Mouse (Mus musculus) spleen, adult 2 months (tissue): Measurements from ENCODE around the gene Ube3c. TPM values are rescaled to one million over a fixed set of nuclear protein-coding genes. Genes with fewer than 3 reads are reported as not detected.
"Not testable (repeated sequence)": the region's sequence is repeated elsewhere in the genome, so short reads cannot be mapped to it uniquely, and the experiment has no call there.

Experiments
- DNase-seq, 2 experiments: peaks; one replicate each; pipeline versions ENCODE4 v3.0.0 to v3.0.0-alpha.2; 2012 to 2021; ENCODE audit warnings: low spot score in 2 of 2, low read depth in 1 of 2
- H3K27ac ChIP-seq: fragments of 200-500 bp; 2 replicates; pipeline ENCODE4 v1.5.1; 2012; ENCODE audit warnings: low read length, inconsistent platforms; ENCODE audit not compliant: insufficient read depth
- H3K27me3 ChIP-seq: fragments of 200-500 bp; 2 replicates; pipeline ENCODE4 v1.6.1; 2012; ENCODE audit warnings: mild to moderate bottlenecking, moderate library complexity, low read length, inconsistent platforms; ENCODE audit not compliant: control insufficient read depth, insufficient read depth
- H3K36me3 ChIP-seq: fragments of 200-500 bp; 2 replicates; pipeline ENCODE4 v1.6.1; 2012; ENCODE audit warnings: mild to moderate bottlenecking, low read length, inconsistent platforms; ENCODE audit not compliant: control insufficient read depth, insufficient read depth
- H3K4me1 ChIP-seq: fragments of 200-500 bp; 2 replicates; pipeline ENCODE4 v1.6.1; 2011; ENCODE audit warnings: inconsistent platforms; ENCODE audit not compliant: control insufficient read depth, insufficient read depth, insufficient read length
- H3K4me3 ChIP-seq: fragments of 200-500 bp; 2 replicates; pipeline ENCODE4 v1.5.1; 2011; ENCODE audit warnings: mild to moderate bottlenecking, inconsistent platforms; ENCODE audit not compliant: insufficient read depth, insufficient read length; ENCODE audit errors: extremely low read depth
- CTCF ChIP-seq: fragments of 200-500 bp; IDR thresholded peaks from 2 replicates; pipeline ENCODE4 v1.5.1; 2011; ENCODE audit warnings: mild to moderate bottlenecking, inconsistent platforms; ENCODE audit not compliant: insufficient read depth, insufficient read length, insufficient replicate concordance; ENCODE audit errors: extremely low read depth
- POLR2A ChIP-seq: fragments of 200-500 bp; IDR thresholded peaks from 2 replicates; pipeline ENCODE4 v1.6.1; 2011; ENCODE audit warnings: low read depth, low read length, inconsistent platforms
- WGBS: fragments of 180-500 bp; shearing (Covaris S2); methylation state at CpG from one replicate; pipeline ENCODE4 v1.1.7; 2018; 5-methylcytosine and 5-hydroxymethylcytosine counted together
- polyA plus RNA-seq: library from polyadenylated mRNA; depleted of rRNA; stranded (reverse); fragments of >200 nt; gene quantifications from 2 replicates; pipeline ENCODE4 v1.2.3, GENCODE M21; 2012

Ube3c gene
- polyA plus RNA-seq, 1 experiment = 5.8 TPM

GRCm38 (mm10) chr5:29636298-29636697, 67.3 kb downstream of the Ube3c start:
- Histone ChIP-seq H3K36me3 (peaks cover 22% of the 10 kb centered on the region), H3K4me3 (no peak overlapping the region), H3K4me1 (no peaks in the 10 kb centered on the region), H3K27ac (no peak overlapping the region), H3K27me3 (no peaks in the 10 kb centered on the region)
- TF ChIP-seq CTCF (no peak), POLR2A (no peak)
- DNase-seq = no peak

DNA sequence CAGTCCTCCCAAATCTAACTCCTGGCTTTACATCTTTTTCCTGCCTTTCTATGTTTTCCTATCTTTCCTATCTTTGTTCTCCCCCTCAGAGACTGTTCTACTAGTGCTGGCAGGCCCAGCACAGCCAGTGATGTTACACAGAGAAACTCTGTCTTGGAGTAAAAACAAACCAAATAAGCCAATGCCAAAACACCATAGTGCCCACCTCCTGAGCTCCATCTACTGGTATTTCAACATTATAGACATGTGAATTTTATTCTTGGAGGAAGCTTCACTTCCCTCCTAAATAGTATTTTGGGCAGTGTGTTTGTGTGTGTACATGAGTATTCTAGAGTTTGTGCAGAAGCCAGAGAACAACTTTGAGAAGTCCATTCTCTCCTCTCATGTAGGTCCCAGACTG, 67.8 kb downstream of the Ube3c start:
- TF ChIP-seq POLR2A (no peak), CTCF (no peak)
- H3K36me3 ChIP-seq = peaks cover 19% of the 10 kb centered on the region
- H3K4me1 ChIP-seq = no peaks in the 10 kb centered on the region
- DNase-seq = no peak
- no peak overlapping the region for H3K27ac ChIP-seq
- H3K27me3 ChIP-seq = no peaks in the 10 kb centered on the region
- no peak overlapping the region for H3K4me3 ChIP-seq

DNA sequence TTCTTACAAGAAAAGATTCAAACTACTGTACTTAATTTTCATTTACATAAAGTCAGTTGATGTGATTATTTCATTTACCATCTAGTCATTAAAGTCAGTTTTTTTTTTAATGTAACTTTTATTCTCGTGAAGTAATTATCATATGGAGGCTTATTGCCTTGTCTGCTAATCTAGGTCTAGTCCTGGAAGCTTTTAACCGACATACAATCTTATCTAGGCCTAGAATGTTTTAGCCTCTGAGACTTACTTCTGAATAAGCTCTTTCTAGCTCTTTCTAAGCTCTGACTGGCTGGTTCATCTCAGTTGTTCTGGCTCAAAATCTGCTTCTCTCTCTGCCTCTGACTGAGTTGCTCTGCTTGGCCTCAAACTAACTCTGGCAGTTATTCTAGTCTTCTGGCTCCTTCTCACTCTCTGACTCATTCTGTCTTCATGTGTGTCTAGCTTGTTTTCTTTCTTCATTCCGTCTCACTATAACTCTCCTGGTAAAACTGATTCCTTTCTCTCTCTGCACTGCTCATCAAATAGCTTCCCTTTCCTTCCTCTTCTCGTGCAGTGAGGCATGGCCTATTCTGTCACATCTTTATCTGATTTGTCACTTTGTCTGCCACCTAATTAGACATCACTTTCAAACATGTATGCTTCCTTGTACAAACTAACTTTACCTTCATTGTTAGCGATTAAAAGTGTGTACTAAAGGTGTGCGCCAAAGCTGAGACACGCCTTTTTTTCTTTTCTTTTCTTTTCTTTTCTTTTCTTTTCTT, 72.3 kb downstream of the Ube3c start:
- H3K36me3 ChIP-seq = peaks cover 9% of the 10 kb centered on the region
- TF ChIP-seq CTCF = no peak
- no peak for TF ChIP-seq POLR2A
- 81% methylated on average over 7 of the region's 7 CpGs for WGBS

DNA sequence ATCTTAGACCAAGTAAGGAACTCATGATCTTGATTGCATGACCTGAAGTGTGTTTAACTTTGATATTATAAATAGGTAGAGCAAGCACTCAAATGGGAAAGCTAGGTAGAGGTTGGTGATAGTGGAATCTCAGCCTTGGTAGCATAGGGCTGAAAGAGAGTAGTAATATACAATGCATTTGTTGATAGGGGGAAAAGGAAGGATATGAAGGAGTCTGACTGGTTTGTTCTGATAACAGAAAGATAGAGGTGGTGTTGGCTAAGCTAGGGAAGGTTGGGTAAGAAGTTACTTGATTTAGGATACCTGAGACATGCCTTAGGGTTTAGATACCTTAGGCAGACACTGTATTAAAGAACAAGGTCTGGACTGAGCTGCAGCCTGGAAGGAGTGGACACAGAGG, 82.7 kb downstream of the Ube3c start:
- no peak for DNase-seq
- H3K4me1 ChIP-seq = no peaks in the 10 kb centered on the region
- H3K27ac ChIP-seq = no peak overlapping the region
- peaks cover 11% of the 10 kb centered on the region for H3K36me3 ChIP-seq
- H3K27me3 ChIP-seq = no peaks in the 10 kb centered on the region
- no peak overlapping the region for H3K4me3 ChIP-seq
- TF ChIP-seq CTCF (no peak), POLR2A (no peak)

More for the DNA sequence above, 72.3 kb downstream of the Ube3c start:
- no peaks in the 10 kb centered on the region for H3K27me3 ChIP-seq
- no peak for DNase-seq
- no peak overlapping the region for H3K4me3 ChIP-seq
- H3K4me1 ChIP-seq = no peaks in the 10 kb centered on the region
- H3K27ac ChIP-seq = no peak overlapping the region

GRCm38 (mm10) chr5:29657590-29658339, 88.7 kb downstream of the Ube3c start:
- DNase-seq = no peak
- no peak for TF ChIP-seq POLR2A
- TF ChIP-seq CTCF = no peak
- H3K4me3 ChIP-seq = no peak overlapping the region
- H3K27me3 ChIP-seq = no peaks in the 10 kb centered on the region
- WGBS = 90% methylated on average over 3 of the region's 3 CpGs
- H3K4me1 ChIP-seq = no peaks in the 10 kb centered on the region
- no peak overlapping the region for H3K27ac ChIP-seq
- H3K36me3 ChIP-seq = peaks cover 16% of the 10 kb centered on the region

- not testable (repeated sequence) for H3K4me1 ChIP-seq, H3K4me3 ChIP-seq, H3K27me3 ChIP-seq, DNase-seq, H3K27ac ChIP-seq
- 95% methylated on average over 4 of the region's 4 CpGs for WGBS
- peaks cover 24% of the 10 kb centered on the region for H3K36me3 ChIP-seq
Measured at GRCm38 (mm10) chr5:29661246-29661645, 92.2 kb downstream of the Ube3c start.

DNA sequence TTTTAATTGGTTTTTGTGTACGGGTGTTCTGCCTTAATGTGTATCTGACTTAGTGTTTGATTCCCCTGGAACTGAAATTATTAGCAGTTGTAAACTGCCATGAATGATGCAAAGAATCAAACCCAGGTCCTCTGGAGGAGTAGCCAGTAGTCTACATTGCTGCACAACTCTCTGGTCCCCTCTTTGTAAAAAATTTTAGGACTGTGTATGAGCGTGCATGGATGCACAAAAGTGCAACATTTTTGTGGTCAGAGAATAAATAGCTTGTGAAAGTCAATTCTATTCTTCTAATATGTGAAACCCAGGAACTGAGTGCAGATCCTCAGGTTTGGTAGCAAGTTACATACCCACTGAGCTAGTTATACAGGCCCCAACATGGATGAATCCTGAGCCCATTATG, 96.3 kb downstream of the Ube3c start:
- WGBS = 91% methylated on average over 2 of the region's 2 CpGs
- no peak for DNase-seq
- H3K4me3 ChIP-seq = no peak overlapping the region
- H3K36me3 ChIP-seq = peaks cover 31% of the 10 kb centered on the region
- H3K27ac ChIP-seq = no peak overlapping the region
- TF ChIP-seq CTCF (no peak), POLR2A (no peak)
- no peaks in the 10 kb centered on the region for H3K27me3 ChIP-seq
- no peaks in the 10 kb centered on the region for H3K4me1 ChIP-seq
